Mouse (Mus musculus) bone marrow, adult 2 months (tissue): ENCODE measurements around the gene AC134908.4.

Experiments
- CTCF ChIP-seq: fragments of 200-500 bp; IDR thresholded peaks from 2 replicates; pipeline ENCODE4 v1.5.1; 2011; ENCODE audit warnings: low read length, control low read depth; ENCODE audit not compliant: control insufficient read depth, insufficient read depth
- POLR2A ChIP-seq: fragments of 200-500 bp; IDR thresholded peaks from 2 replicates; pipeline ENCODE4 v1.6.1; 2011; ENCODE audit warnings: low read depth, mild to moderate bottlenecking, control low read depth, low read length, borderline replicate concordance; ENCODE audit not compliant: control insufficient read depth

- no peak for TF ChIP-seq CTCF
- no peak for TF ChIP-seq POLR2A
These were observed 43.4 kb upstream of the AC134908.4 start for GRCm38 (mm10) chr17:25838904-25839303.
